Mouse (Mus musculus) Patski (cell line): ENCODE measurements around the gene Cbx4. TPM values are rescaled to one million over a fixed set of nuclear protein-coding genes. Genes with fewer than 3 reads are reported as not detected.
"Not testable (repeated sequence)": the region's sequence is repeated elsewhere in the genome, so short reads cannot be mapped to it uniquely, and the experiment has no call there.

Experiments
- ATAC-seq: fragments of 100-300 bp; one replicate; pipeline ENCODE4 v1.8.0; 2021
- CTCF ChIA-PET: fragments of 350-600 bp; sonication (Branson Sonifier 250); formaldehyde crosslinking; loops from one replicate; lab custom pipeline; 2022; ENCODE audit warnings: inconsistent platforms; lab: Charles Lee
- POLR2A ChIA-PET: fragments of 350-600 bp; sonication (Branson Sonifier 250); formaldehyde crosslinking; loops from one replicate; lab custom pipeline; 2022; ENCODE audit warnings: antibody characterized with exemption, inconsistent platforms; lab: Charles Lee
- DNase-seq: peaks from one replicate; pipeline ENCODE4 v3.0.0-alpha.2; 2011; ENCODE audit warnings: low read depth, low spot score
- H3K27me3 ChIP-seq: fragments of 371-371 bp; one replicate; pipeline ENCODE4 v1.5.1; 2021
- CTCF ChIP-seq: fragments of 100-300 bp; IDR thresholded peaks from one replicate; pipeline ENCODE4 v1.5.1; 2021
- in situ Hi-C: fragments of 300-500 bp; cut with MboI; formaldehyde crosslinking; loops from 3 replicates; pipeline ENCODE4 v1.11.1; 2018; ENCODE audit warnings: low pct_unique_long_range_greater_than_20kb, mixed read lengths
- polyA plus RNA-seq: library from polyadenylated mRNA; unstranded; gene quantifications from one replicate; pipeline ENCODE4 v1.2.3, GENCODE M21; 2021

The Cbx4 gene
- polyA plus RNA-seq, 1 experiment from 2014 or later: 22.0 TPM

DNA sequence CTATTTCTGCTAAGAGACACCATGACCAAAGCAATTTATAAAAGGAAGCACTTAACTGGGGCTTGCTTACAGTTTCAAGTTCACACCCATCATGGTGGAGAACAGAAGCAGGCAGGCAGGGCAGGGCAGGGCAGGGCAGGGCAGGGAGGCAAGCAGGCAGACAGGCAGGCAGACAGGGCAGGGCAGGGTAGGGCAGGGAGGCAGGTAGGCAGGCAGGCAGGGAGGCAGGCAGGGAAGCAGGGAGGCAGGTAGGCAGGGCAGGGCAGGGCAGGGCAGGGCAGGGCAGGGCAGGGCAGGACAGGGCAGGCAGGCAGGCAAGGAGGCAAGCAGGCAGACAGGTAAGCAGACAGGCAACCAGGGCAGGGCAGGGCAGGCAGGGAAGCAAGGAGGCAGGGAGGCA lies 26.7 kb upstream of the Cbx4 start:
- in situ Hi-C loops: no loop called here
- CTCF ChIA-PET: no interaction called here
- TF ChIP-seq CTCF: no peak
- no peak for ATAC-seq
- H3K27me3 ChIP-seq: no peaks in the 10 kb centered on the region
- POLR2A ChIA-PET: no interaction called here
- DNase-seq: no peak

DNA sequence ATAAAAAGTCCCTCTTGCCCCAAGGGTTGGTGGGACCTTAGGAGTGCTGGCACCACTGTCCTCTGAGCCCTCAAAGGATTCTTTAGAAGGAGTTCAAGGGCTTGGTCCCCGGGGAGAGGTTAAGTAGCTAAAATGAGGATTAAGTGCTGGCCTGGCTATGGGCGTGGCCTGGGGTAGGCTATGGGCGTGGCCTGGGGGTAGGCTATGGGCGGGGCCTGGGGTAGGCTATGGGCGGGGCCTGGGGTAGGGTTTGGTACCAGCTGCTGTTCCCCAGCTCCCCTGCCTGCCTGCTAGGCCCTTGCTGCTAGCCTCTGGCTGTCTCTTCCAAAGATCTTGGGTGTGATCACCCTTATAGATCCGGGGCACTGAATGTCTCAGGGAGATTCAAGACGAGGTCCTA lies 25.3 kb upstream of the Cbx4 start:
- no peak for ATAC-seq
- in situ Hi-C loops: no loop called here
- no peak for DNase-seq
- TF ChIP-seq CTCF: no peak
- H3K27me3 ChIP-seq: no peaks in the 10 kb centered on the region
- CTCF ChIA-PET: interaction anchor here (1.2 kb wide), 1 partner anchor 15 kb away, joined by 6 read pairs; no protein-coding TSS in a partner anchor
- POLR2A ChIA-PET: no interaction called here

DNA sequence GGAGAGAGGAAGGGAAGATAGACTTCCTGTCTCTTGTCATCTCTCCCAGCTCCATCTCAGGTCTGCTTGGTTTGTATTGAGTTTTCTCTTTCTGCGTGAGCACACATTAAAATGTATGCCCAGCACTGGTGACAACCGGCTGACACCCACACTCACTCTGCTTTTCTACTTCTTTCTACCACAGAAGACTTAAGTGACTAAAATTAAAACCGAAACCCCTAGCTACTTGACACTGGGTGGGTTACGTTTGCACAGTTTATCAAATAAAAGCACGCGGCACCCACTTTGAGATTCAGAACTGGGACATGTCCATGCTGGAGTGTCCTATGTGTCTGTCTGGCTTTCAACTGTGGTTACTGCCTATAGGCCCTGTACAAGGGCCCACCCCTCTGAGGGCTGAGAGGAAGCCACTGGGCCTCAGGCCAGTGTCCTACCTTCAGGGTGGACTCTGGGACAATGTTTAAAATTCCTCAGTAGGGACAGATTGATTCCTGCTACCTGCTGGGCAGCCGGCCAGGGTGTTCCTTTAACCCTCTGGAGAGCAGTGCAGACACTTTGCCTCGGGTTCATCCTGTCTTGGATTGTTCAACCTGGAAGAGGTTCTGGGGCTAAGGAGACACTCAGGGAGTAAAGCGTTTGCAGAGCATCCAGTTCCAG lies 23.5 kb upstream of the Cbx4 start:
- POLR2A ChIA-PET: interaction anchor here (0.7 kb wide), 1 partner anchor 37 kb away, joined by 4 read pairs; no protein-coding TSS in a partner anchor
- H3K27me3 ChIP-seq: no peaks in the 10 kb centered on the region
- CTCF ChIA-PET: no interaction called here

DNA sequence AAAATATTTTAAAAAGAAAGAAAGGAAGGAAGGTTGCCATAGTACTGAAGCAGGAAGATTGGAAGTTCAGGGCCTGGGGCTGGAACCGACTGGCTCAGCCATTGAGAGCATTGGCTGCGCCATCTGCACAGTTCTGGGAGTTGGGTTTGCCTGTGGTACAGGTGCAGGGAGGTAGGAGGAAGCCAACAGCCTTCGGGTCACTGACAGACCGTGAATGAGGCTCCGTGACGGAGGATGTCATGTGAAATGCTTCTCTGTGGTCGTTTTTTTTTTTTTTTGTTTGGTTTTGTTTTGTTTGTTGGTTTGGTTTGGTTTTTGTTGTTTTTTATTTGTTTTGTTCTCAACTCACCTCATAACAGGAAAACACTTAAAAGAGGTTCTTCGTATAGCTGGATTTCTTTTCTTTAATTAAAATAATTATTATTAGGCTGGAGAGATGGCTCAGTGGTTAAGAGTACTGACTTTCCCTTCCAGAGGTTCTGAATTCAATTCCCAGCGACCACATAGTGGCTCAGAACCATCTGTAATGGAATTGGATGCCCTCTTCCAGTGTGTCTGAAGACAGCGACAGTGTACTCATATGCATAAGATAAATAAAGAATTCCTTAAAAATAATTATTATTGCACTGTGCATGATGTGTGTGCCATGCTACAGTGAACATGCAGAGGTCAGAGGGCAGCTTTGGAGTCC lies 22.7 kb upstream of the Cbx4 start:
- CTCF ChIA-PET: no interaction called here
- H3K27me3 ChIP-seq: no peaks in the 10 kb centered on the region
- TF ChIP-seq CTCF: no peak
- no peak for DNase-seq
- in situ Hi-C loops: no loop called here
- POLR2A ChIA-PET: interaction anchor here (0.7 kb wide), 2 partner anchors 16 to 36 kb away, joined by 4 to 10 read pairs; no protein-coding TSS in a partner anchor
- no peak for ATAC-seq

More for the DNA sequence above, 23.5 kb upstream of the Cbx4 start:
- no peak for DNase-seq
- no peak for ATAC-seq
- TF ChIP-seq CTCF: no peak
- in situ Hi-C loops: no loop called here

DNA sequence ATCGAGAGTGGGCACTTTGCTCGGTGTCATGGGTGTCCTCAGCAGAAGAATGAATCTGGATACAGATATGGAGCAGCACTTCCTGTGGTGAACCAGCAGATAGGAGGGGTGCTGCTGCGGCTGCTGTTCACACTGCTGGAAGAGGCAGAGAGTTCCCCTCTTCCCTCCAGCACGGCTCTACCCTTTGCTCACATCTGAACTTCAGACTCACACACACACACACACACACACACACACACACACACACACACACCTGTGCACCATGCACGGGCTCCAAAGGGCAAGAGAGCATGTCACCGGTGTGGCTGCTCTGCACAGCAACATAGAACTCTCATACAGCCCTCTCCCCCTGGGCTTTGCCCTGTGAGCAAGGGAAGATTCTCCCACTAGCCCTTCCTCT lies 20.3 kb upstream of the Cbx4 start:
- in situ Hi-C loops: no loop called here
- POLR2A ChIA-PET: no interaction called here
- no peak for DNase-seq
- no peak for ATAC-seq
- CTCF ChIA-PET: no interaction called here
- no peak for TF ChIP-seq CTCF
- no peaks in the 10 kb centered on the region for H3K27me3 ChIP-seq

DNA sequence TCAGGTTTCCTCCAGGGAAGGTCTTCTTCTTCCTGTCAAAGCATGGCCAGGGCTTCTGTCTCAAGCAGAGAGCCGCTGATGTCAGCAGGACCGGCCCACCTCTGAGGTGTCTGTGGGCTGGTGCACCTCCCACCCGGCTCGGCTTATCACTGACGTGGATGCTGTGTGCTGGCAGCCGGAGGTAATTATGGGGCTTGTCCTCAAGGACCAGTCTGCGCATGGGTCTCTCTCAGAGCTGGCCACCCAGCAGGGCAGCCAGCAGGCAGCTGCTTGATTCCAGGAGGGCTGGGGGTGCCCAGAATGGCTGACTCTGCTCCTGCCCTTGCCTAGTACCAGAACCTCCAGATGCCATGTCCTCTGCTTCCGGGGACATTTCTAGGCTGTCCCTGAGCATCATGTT lies 19.7 kb upstream of the Cbx4 start:
- DNase-seq (no peak), ATAC-seq (no peak)
- ChIA-PET CTCF (no interaction called here), POLR2A (no interaction called here)
- no peaks in the 10 kb centered on the region for H3K27me3 ChIP-seq
- in situ Hi-C loops: no loop called here
- TF ChIP-seq CTCF: no peak

DNA sequence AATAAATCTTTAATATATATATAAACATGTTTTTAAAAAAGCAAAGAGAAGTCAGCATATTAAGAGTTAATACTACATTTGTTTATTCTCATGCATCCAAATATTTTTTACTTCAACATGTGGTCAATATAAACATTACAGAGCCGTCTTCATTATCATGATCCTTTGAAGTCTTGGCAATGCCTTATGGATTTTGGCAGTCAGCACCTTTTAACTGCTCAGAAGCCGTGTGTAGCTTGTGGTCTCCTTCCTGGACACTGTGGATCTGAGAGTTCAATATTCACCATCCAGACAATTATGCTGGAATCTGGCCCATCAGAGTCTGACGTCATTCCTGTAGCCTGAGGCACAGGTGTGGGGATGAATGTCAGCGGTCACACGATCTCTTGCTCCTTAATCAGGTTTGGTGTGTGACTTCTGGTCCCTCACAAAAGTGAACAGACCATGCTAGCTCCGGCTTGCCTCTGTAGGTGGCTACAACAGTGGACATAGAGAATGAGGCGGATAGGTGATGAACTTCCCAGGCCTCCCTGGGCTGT lies 19.1 kb upstream of the Cbx4 start:
- ChIA-PET POLR2A (no interaction called here), CTCF (no interaction called here)
- ATAC-seq (no peak), DNase-seq (no peak)
- in situ Hi-C loops: no loop called here
- H3K27me3 ChIP-seq: no peaks in the 10 kb centered on the region
- TF ChIP-seq CTCF: no peak

DNA sequence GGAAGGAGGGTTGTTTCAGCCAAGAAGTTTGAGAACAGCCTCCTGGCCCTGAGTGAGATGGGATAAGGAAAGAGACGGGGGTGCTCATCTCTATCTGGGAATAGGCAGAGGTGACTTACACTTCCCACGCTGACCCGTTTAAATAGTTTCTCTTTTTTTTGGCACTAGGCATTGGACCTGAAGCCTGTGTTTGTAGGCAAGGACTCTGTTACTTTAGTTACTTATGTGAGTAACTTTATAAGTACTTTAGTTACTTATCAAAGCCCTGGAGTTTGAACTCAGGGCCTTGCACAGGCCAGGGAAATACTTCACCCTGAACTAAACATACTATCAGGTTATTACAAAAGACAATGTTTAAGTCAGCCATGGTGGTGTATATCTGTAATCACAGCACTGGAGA lies 18.0 kb upstream of the Cbx4 start:
- H3K27me3 ChIP-seq: no peaks in the 10 kb centered on the region
- no peak for DNase-seq
- ChIA-PET POLR2A (no interaction called here), CTCF (interaction anchor here (0.7 kb wide), 1 partner anchor 12 kb away, joined by 3 read pairs; no protein-coding TSS in a partner anchor)
- in situ Hi-C loops: no loop called here
- TF ChIP-seq CTCF: no peak
- ATAC-seq: no peak

DNA sequence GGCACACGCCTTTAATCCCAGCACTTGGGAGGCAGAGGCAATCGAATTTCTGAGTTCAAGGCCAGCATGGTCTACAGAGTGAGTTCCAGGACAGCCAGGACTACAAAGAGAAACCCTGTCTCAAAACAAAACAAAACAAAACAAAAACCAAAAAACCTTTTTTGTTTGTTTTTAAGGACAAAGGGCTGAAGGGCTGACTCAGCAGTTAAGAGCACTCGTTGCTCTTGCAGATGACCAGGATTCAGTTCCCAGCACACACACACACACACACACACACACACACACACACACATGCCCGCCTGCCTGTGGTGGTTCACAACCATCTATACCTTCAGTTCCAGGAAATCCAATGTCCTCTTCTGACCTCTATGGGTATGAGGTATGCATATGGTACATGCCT lies 14.3 kb upstream of the Cbx4 start:
- CTCF ChIA-PET, ATAC-seq, H3K27me3 ChIP-seq, POLR2A ChIA-PET, DNase-seq, in situ Hi-C loops: not testable (repeated sequence)

DNA sequence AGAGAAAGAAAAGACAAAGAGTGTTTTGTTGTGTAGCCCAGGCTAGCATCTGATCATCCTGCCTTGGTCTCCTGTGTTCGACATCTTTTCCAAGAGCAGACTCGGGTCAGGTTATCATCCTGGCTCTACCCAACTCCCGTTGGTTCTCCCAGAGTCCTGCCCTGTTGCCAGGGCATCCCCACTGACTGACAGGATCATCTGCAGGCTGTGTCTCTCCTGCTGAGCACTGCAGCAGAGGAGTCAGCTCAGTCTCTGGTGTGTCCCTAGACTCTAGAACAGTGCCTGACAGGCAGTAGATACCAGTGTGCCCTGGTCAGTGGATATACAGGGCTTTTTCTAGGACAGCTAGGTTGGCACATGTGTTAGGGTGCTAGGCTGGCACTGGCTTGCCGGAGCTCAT lies 12.2 kb upstream of the Cbx4 start:
- CTCF ChIA-PET: no interaction called here
- ATAC-seq: no peak
- no peak for DNase-seq
- POLR2A ChIA-PET: no interaction called here
- TF ChIP-seq CTCF: no peak
- in situ Hi-C loops: no loop called here
- no peaks in the 10 kb centered on the region for H3K27me3 ChIP-seq

DNA sequence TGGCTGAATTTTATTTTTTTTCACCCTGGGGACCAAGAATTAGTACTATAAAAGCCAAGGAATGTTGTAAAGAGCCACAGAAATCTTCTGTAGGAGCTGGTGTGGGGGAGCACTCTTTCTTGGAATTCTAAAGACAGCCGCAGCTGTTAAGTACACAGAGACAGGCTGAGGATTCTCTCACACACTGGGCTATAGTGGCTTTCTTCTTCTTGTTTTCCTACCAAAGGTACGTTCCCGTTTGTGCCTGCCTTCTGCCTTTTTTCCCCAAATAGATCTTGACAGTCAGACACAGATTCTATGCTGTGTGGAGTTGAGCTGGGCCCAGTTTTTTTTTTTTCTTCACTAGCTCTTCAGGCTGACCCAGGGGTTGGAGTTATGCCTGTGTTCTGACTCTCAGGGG lies 9.4 kb upstream of the Cbx4 start:
- DNase-seq: no peak
- ChIA-PET POLR2A (no interaction called here), CTCF (no interaction called here)
- ATAC-seq: no peak
- TF ChIP-seq CTCF: no peak
- in situ Hi-C loops: no loop called here
- H3K27me3 ChIP-seq: no peaks in the 10 kb centered on the region
